Mouse (Mus musculus): ENCODE measurements around the gene Utrn. TPM values are rescaled to one million over a fixed set of nuclear protein-coding genes. Genes with fewer than 3 reads are reported as not detected.
A peak's percentile ranks its signal among the peaks of the same experiment; 100 is the strongest.

The Utrn gene
- total and polyA plus RNA-seq, 3 experiments, result 9.4 to 115 (median 71.5) TPM

GRCm38 (mm10) chr10:12911451-12911850, 42.3 kb upstream of the Utrn start:
- Histone ChIP-seq H3K9me3 (replicated peaks) (no peaks in the 10 kb centered on the region), H3K4me3 (ENCODE audit: low read depth, low read length) (no peak overlapping the region), H3K27me3 (ENCODE audit: insufficient read depth, low read length) (0 out of 2 replicates have a peak, but pooled peaks cover 2% of the 10 kb centered on the region), H3K4me1 (ENCODE audit: insufficient read depth, low read depth, low read length) (peaks cover 17% of the 10 kb centered on the region), H3K36me3 (replicated peaks) (peaks cover 6% of the 10 kb centered on the region)
- DNase-seq (ENCODE audit: low spot score) (no peak), ATAC-seq (ENCODE audit: extremely low read depth, insufficient number of reproducible peaks, low FRiP score, poor library complexity, severe bottlenecking) (no peak)
- no peak for TF ChIP-seq GATA2 (IDR thresholded peaks at IDR 0.05; ENCODE audit: borderline replicate concordance, low read depth, low read length)
- TF ChIP-seq TAL1 (conservative IDR thresholded peaks at IDR 0.05; ENCODE audit: low read depth, low read length), result no peak
- TF ChIP-seq GATA1 (IDR thresholded peaks at IDR 0.05; ENCODE audit: borderline replicate concordance, low read length), result no peak
- TF ChIP-seq CTCF (IDR thresholded peaks at IDR 0.05; ENCODE audit: low read depth, low read length), result no peak
- TF ChIP-seq POLR2AphosphoS5 (IDR thresholded peaks at IDR 0.05; ENCODE audit: insufficient replicate concordance, low read depth, low read length), result no peak

- Histone ChIP-seq H3K4me1 (ENCODE audit: insufficient read depth, low read depth, low read length) (peaks cover 11% of the 10 kb centered on the region; the same call in 1 of the 2 replicates), H3K36me3 (replicated peaks) (peaks cover 3% of the 10 kb centered on the region), H3K9me3 (replicated peaks) (no peaks in the 10 kb centered on the region), H3K27me3 (ENCODE audit: insufficient read depth, low read length) (0 out of 2 replicates have a peak, but pooled peaks cover 2% of the 10 kb centered on the region), H3K4me3 (ENCODE audit: low read depth, low read length) (no peak overlapping the region)
- DNase-seq (ENCODE audit: low spot score), result no peak
- ATAC-seq (ENCODE audit: extremely low read depth, insufficient number of reproducible peaks, low FRiP score, poor library complexity, severe bottlenecking), result no peak
- TF ChIP-seq POLR2AphosphoS5 (IDR thresholded peaks at IDR 0.05; ENCODE audit: insufficient replicate concordance, low read depth, low read length) (no peak), CTCF (IDR thresholded peaks at IDR 0.05; ENCODE audit: low read depth, low read length) (no peak), GATA1 (IDR thresholded peaks at IDR 0.05; ENCODE audit: borderline replicate concordance, low read length) (no peak), TAL1 (conservative IDR thresholded peaks at IDR 0.05; ENCODE audit: low read depth, low read length) (no peak), GATA2 (IDR thresholded peaks at IDR 0.05; ENCODE audit: borderline replicate concordance, low read depth, low read length) (no peak)
These were observed 40.7 kb upstream of the Utrn start for GRCm38 (mm10) chr10:12909891-12910290.

GRCm38 (mm10) chr10:12909179-12909578, 40.0 kb upstream of the Utrn start:
- H3K4me3 ChIP-seq (ENCODE audit: low read depth, low read length), result no peak overlapping the region
- no peak for TF ChIP-seq GATA1 (IDR thresholded peaks at IDR 0.05; ENCODE audit: borderline replicate concordance, low read length)
- no peak for TF ChIP-seq GATA2 (IDR thresholded peaks at IDR 0.05; ENCODE audit: borderline replicate concordance, low read depth, low read length)
- TF ChIP-seq TAL1 (conservative IDR thresholded peaks at IDR 0.05; ENCODE audit: low read depth, low read length), result no peak
- TF ChIP-seq CTCF (IDR thresholded peaks at IDR 0.05; ENCODE audit: low read depth, low read length), result no peak
- no peak for TF ChIP-seq POLR2AphosphoS5 (IDR thresholded peaks at IDR 0.05; ENCODE audit: insufficient replicate concordance, low read depth, low read length)
- H3K27me3 ChIP-seq (ENCODE audit: insufficient read depth, low read length), result 0 out of 2 replicates have a peak, but pooled peaks cover 2% of the 10 kb centered on the region
- DNase-seq (ENCODE audit: low spot score), result no peak
- ATAC-seq (ENCODE audit: extremely low read depth, insufficient number of reproducible peaks, low FRiP score, poor library complexity, severe bottlenecking), result no peak
- no peaks in the 10 kb centered on the region for H3K9me3 ChIP-seq (replicated peaks)
- H3K36me3 ChIP-seq (replicated peaks), result no peaks in the 10 kb centered on the region
- H3K4me1 ChIP-seq (ENCODE audit: insufficient read depth, low read depth, low read length), result peaks cover 16% of the 10 kb centered on the region

- Histone ChIP-seq H3K27me3 (ENCODE audit: insufficient read depth, low read length) (0 out of 2 replicates have a peak, but pooled peaks cover 2% of the 10 kb centered on the region), H3K9me3 (replicated peaks) (no peaks in the 10 kb centered on the region), H3K4me3 (ENCODE audit: low read depth, low read length) (no peak overlapping the region), H3K4me1 (ENCODE audit: insufficient read depth, low read depth, low read length) (peaks cover 18% of the 10 kb centered on the region), H3K36me3 (replicated peaks) (no peaks in the 10 kb centered on the region)
- DNase-seq (ENCODE audit: low spot score) (no peak), ATAC-seq (ENCODE audit: extremely low read depth, insufficient number of reproducible peaks, low FRiP score, poor library complexity, severe bottlenecking) (no peak)
- TF ChIP-seq TAL1 (conservative IDR thresholded peaks at IDR 0.05; ENCODE audit: low read depth, low read length) (no peak), GATA2 (IDR thresholded peaks at IDR 0.05; ENCODE audit: borderline replicate concordance, low read depth, low read length) (no peak), GATA1 (IDR thresholded peaks at IDR 0.05; ENCODE audit: borderline replicate concordance, low read length) (no peak), POLR2AphosphoS5 (IDR thresholded peaks at IDR 0.05; ENCODE audit: insufficient replicate concordance, low read depth, low read length) (no peak), CTCF (IDR thresholded peaks at IDR 0.05; ENCODE audit: low read depth, low read length) (no peak)
These were observed 35.0 kb upstream of the Utrn start for GRCm38 (mm10) chr10:12904140-12904528.

GRCm38 (mm10) chr10:12903440-12904139, 34.4 kb upstream of the Utrn start:
- ATAC-seq (ENCODE audit: extremely low read depth, insufficient number of reproducible peaks, low FRiP score, poor library complexity, severe bottlenecking), result no peak
- no peak for TF ChIP-seq GATA2 (IDR thresholded peaks at IDR 0.05; ENCODE audit: borderline replicate concordance, low read depth, low read length)
- TF ChIP-seq GATA1 (IDR thresholded peaks at IDR 0.05; ENCODE audit: borderline replicate concordance, low read length), result no peak
- no peak for TF ChIP-seq POLR2AphosphoS5 (IDR thresholded peaks at IDR 0.05; ENCODE audit: insufficient replicate concordance, low read depth, low read length)
- TF ChIP-seq CTCF (IDR thresholded peaks at IDR 0.05; ENCODE audit: low read depth, low read length), result no peak
- TF ChIP-seq TAL1 (conservative IDR thresholded peaks at IDR 0.05; ENCODE audit: low read depth, low read length), result no peak
- peak overlapping the region; percentile 21; the same call in 1 of the 2 replicates for H3K4me3 ChIP-seq (ENCODE audit: low read depth, low read length)
- peaks cover 18% of the 10 kb centered on the region for H3K4me1 ChIP-seq (ENCODE audit: insufficient read depth, low read depth, low read length)
- 0 out of 2 replicates have a peak, but pooled peaks cover 2% of the 10 kb centered on the region for H3K27me3 ChIP-seq (ENCODE audit: insufficient read depth, low read length)
- DNase-seq (ENCODE audit: low spot score), result no peak
- no peaks in the 10 kb centered on the region for H3K36me3 ChIP-seq (replicated peaks)
- no peaks in the 10 kb centered on the region for H3K9me3 ChIP-seq (replicated peaks)

- DNase-seq (ENCODE audit: low spot score), result no peak
- TF ChIP-seq CTCF (IDR thresholded peaks at IDR 0.05; ENCODE audit: low read depth, low read length) (no peak), TAL1 (conservative IDR thresholded peaks at IDR 0.05; ENCODE audit: low read depth, low read length) (no peak), GATA1 (IDR thresholded peaks at IDR 0.05; ENCODE audit: borderline replicate concordance, low read length) (no peak), GATA2 (IDR thresholded peaks at IDR 0.05; ENCODE audit: borderline replicate concordance, low read depth, low read length) (no peak), POLR2AphosphoS5 (IDR thresholded peaks at IDR 0.05; ENCODE audit: insufficient replicate concordance, low read depth, low read length) (no peak)
- Histone ChIP-seq H3K4me3 (ENCODE audit: low read depth, low read length) (no peak overlapping the region), H3K36me3 (replicated peaks) (no peaks in the 10 kb centered on the region), H3K4me1 (ENCODE audit: insufficient read depth, low read depth, low read length) (peaks cover 15% of the 10 kb centered on the region), H3K27me3 (ENCODE audit: insufficient read depth, low read length) (peaks cover 4% of the 10 kb centered on the region; the same call in 1 of the 2 replicates), H3K9me3 (replicated peaks) (no peaks in the 10 kb centered on the region)
- ATAC-seq (ENCODE audit: extremely low read depth, insufficient number of reproducible peaks, low FRiP score, poor library complexity, severe bottlenecking), result no peak
These were observed 30.7 kb upstream of the Utrn start for GRCm38 (mm10) chr10:12899901-12900300.
